Mouse (Mus musculus) liver, adult (tissue): ENCODE results near the gene Agbl4.

Experiments
- GATA4 ChIP-seq: IDR thresholded peaks from 2 replicates; pipeline ENCODE4 v1.6.1; 2014; ENCODE audit warnings: mild to moderate bottlenecking, low read length; ENCODE audit not compliant: insufficient replicate concordance

Agbl4 gene

DNA sequence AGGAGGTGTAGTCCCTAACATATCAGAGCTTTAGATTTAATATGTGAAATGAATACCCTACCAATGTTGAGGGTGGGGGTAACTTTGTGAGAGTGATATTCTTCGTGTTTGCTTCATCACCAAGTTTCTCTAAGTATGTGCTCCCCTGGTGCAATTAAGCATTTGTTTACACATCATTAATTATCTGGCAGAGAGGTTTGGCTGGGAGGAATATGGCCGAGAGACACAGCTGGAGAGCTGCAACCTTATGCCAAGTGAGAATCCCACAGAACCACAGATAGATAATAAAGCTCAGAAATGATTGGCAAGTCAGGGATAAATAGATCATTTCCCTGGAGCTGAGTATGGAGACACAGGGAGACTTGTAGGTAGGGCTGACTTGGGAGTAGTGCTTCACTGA lies 1003.2 kb downstream of the Agbl4 start:
- TF ChIP-seq GATA4: no peak

DNA sequence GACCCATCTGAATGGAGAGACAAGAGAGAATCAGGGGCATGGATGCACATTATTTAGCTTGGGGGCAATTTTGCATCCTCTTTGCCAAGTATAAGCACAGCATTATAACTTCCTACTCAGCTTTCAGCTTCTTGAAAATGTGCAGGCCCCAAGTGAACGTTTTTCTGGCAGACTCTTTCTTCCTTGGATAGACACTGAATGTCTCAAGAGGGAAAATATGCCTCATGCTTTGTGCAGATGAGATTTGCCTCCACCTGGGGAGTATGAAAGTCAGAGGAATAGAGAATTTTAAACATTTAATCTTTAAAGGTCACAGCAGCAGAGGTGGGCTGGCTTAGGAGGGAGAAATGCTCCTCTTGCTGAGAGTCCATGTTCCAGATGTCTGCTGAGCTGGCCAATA lies 1005.8 kb downstream of the Agbl4 start:
- no peak for TF ChIP-seq GATA4

- no peak for TF ChIP-seq GATA4
These were observed 1013.3 kb downstream of the Agbl4 start for GRCm38 (mm10) chr4:111410731-111411130.

- no peak for TF ChIP-seq GATA4
These were observed 1016.9 kb downstream of the Agbl4 start for GRCm38 (mm10) chr4:111414399-111414798.

DNA sequence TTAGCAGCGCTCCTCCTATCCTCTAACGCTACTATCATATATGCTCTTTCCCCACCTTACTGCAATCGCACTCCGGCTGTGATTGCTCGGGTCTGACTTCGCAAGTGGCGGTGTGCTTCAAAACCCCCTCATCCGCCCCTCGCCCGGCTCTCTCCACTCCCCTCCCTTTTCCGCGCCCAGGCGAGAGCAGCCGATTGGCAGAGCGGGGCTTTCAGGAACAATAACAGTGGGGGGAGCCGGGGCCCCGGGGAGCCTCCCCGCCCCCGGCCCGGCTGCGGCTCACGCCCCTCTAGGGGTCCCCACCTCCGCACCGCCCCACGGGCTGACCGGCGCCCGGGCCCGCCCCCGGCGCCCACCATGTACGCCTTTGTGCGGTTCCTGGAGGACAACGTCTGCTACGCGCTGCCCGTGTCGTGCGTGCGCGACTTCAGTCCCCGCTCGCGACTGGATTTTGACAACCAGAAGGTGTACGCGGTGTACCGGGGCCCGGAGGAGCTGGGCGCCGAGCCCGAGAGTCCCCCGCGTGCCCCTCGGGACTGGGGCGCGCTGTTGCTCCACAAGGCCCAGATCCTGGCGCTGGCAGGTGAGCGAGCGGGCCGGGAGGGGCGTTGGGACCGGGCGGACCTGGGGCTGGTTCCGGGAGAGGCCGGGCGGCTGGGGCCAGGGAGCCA lies 1017.5 kb downstream of the Agbl4 start, which contains the start of gene Bend5:
TSS of gene Bend5 (plus strand) at position 189 of the 671 bp plus-strand sequence.
- TF ChIP-seq GATA4: no peak

DNA sequence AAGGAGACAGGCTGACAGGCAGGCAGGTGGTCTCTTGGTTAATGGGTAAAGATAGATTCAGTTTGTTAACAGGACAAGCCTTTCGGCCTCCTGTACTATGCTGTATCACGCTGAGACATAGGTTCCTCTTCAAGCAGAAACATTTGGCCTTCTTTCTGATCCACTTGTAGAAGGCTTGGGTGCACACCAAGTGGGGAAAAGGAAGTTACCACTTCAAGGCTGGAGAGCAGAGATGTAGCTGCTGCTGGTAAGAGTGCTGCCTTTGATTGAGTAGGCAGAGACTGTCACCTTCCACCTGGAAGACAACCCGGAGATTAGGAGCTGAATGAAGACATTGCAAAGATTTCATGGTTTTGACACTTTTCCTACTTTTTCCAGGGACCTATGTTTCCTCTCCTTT lies 1018.7 kb downstream of the Agbl4 start:
- TF ChIP-seq GATA4: no peak

DNA sequence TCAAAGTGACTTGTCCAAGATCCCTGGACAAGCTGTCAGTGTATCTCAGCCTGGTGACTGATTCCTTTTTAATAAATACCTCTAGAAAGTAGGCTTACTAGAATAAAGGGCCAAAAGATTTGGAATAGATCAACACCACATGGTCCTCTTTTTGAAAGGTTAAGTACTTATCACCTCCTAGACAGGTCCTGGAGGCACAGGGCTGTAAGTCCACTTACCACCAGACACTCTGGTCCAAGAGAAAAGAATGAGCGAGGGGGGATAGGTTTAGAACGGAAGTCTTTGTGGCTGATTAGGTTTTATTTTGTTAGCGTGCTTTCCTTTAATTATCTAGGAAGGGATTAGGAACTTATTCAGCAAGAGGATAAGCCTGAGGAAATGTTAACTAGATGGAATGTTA lies 1019.1 kb downstream of the Agbl4 start:
- TF ChIP-seq GATA4: no peak

DNA sequence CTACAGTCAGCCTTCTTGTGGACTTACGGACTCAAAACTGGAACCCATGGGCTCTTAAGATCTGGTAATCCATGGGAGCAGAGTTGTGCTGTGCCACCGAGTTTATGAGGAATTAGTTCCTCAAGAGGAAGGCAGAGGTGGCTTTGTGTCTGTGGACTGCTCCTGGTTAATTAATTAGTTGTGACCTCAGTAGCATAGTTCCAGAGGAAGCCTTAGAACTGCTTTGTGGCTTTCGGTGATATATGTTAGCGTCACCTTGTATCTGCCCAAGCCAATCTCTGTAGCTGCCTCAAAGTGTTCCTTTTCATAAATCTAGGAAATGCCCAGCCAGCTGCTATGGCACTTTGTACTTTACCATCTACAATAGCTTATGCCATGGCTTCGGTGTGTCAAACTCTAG lies 1020.3 kb downstream of the Agbl4 start:
- no peak for TF ChIP-seq GATA4

GRCm38 (mm10) chr4:111419476-111419875 lies 1022.0 kb downstream of the Agbl4 start:
- no peak for TF ChIP-seq GATA4

DNA sequence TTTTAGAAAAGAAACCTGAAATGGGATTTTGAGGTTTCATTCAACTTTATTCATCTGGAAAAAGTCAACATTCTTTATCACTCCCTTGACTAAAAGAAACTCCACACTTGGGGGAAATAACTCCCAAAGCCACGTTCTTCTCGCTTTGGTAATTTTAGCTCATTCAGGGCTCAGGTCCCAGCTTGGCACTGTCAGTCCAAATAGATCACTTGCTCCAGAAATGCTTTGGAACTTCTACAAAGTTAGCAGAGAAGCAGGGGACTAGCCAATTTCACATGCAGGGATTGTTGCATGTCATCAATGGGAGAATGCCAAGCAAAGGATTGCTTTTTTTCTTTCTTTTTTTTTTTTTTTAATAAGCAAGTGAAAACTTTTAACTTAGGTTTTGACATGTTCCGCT lies 1022.6 kb downstream of the Agbl4 start:
- no peak for TF ChIP-seq GATA4

DNA sequence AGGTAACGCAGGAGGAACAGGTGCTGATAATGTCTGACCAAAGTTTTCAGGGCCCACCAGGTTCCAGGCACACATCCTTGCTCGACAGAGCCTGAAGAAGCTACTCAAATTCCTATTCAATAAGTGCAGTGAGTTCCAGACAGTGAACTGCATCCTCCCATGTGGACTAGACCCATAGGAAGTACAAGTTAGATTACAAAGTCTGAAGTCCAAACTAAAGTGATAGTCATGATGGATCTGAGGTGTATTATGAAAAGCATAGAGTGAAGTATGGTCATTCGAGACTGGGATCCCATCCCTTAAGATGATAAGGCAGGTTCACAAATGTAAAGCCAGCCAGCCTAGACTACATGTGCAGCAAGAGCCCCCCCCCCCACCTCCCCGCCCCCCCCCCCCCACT lies 1023.5 kb downstream of the Agbl4 start:
- no peak for TF ChIP-seq GATA4

DNA sequence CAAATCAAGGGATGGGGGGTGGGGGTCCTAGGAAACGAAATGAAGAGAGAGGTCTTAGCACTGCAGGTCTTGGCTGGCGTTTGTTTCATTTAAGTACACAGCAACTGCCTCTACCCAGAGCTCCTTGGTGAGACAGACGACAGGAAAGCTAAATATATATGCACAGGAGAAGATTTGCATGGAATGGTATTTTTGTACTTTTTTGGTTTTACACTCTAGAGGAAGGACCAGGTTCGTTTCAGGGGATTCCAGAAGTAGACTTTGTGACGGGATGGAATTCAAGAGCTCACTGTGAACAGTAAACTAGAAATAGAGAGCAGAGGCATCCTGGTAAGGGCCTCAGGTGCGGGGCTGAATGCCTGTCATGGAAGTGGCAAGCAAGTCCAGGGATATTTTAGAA lies 1024.3 kb downstream of the Agbl4 start:
- no peak for TF ChIP-seq GATA4

- TF ChIP-seq GATA4: no peak
These were observed 1027.0 kb downstream of the Agbl4 start for GRCm38 (mm10) chr4:111424371-111424950.

- no peak for TF ChIP-seq GATA4
These were observed 1027.7 kb downstream of the Agbl4 start for GRCm38 (mm10) chr4:111425170-111425569.

DNA sequence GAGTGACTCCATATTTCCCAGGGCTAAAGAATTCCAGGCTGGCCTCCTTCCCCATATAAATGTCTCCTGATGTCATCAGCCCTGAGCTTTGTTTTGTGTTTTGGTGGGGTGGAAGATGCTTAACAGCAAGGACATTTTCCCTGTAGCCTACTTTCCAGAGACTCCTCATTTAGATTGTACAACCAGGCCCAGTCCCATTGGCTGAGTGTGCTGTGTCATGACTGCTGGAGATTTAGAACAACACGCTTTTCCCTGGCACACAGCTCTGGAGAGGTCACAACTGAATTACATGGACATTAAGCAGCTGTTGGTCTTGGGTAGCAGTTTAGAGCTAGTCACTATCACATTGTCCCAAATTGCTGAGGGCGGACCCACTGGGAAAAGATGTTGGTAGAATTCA lies 1033.7 kb downstream of the Agbl4 start:
- no peak for TF ChIP-seq GATA4

GRCm38 (mm10) chr4:111432013-111432412 lies 1034.6 kb downstream of the Agbl4 start:
- TF ChIP-seq GATA4: no peak

DNA sequence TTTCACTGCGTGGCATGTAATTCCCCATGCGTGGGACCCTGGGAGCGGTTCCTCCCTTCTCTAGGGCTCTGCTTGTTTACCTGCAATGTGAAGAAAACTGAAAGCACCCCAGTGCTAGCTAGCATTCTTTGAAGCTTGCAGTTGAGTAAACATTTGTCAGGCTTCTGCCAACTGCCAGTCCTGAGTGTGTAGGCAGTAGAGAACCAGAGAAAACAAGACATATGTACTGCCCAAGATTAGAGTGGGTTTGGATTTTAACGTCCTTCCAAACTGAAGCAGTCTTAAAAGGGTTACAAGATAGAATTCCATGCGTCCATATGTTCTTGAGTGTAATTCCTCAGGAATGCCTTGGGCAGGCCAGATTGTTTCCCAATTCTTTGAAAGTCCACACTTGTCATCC lies 1035.0 kb downstream of the Agbl4 start:
- no peak for TF ChIP-seq GATA4
